Mouse (Mus musculus): ENCODE measurements around the gene Pole3.

GRCm38 (mm10) chr4:62533729-62534128 is 8.9 kb upstream of the Pole3 start:
- TF ChIP-seq CTCF (IDR thresholded peaks at IDR 0.05; ENCODE audit: low read depth, low read length) (no peak), POLR2A (IDR thresholded peaks at IDR 0.05; ENCODE audit: borderline replicate concordance, low read depth, low read length) (no peak)

Data from bone marrow macrophage, adult 2 months (primary cell).